Mouse (Mus musculus) forebrain, embryonic 10.5 days (tissue): Measurements from ENCODE around the gene Akap1. TPM values are rescaled to one million over a fixed set of nuclear protein-coding genes. Genes with fewer than 3 reads are reported as not detected.

Source experiments
- DNase-seq: peaks from one replicate; pipeline ENCODE4 v3.0.0-alpha.2; 2017; ENCODE audit warnings: low spot score; ENCODE audit errors: extremely low spot score
- H3K27ac ChIP-seq: fragments of 300-500 bp; sonication (generic); 2 replicates; pipeline ENCODE4 v1.5.1; 2016; ENCODE audit warnings: mild to moderate bottlenecking
- H3K27me3 ChIP-seq: fragments of 300-500 bp; sonication (generic); 2 replicates; pipeline ENCODE4 v1.6.1; 2016; ENCODE audit warnings: mild to moderate bottlenecking; ENCODE audit not compliant: poor library complexity, severe bottlenecking
- H3K36me3 ChIP-seq: fragments of 300-500 bp; sonication (generic); replicated peaks from 2 replicates; pipeline ENCODE4 v1.6.1; 2016; ENCODE audit warnings: mild to moderate bottlenecking, moderate library complexity
- H3K4me1 ChIP-seq: fragments of 300-500 bp; sonication (generic); 2 replicates; pipeline ENCODE4 v1.6.1; 2016
- H3K4me3 ChIP-seq: fragments of 300-500 bp; sonication (generic); 2 replicates; pipeline ENCODE4 v1.5.1; 2016; ENCODE audit warnings: mild to moderate bottlenecking, moderate library complexity
- H3K9me3 ChIP-seq: fragments of 300-500 bp; sonication (generic); 2 replicates; pipeline ENCODE4 v1.6.1; 2016; ENCODE audit warnings: mild to moderate bottlenecking, moderate library complexity
- WGBS: fragments of 180-500 bp; shearing (Covaris S2); methylation state at CpG from one replicate; pipeline ENCODE4 v1.1.7; 2016; 5-methylcytosine and 5-hydroxymethylcytosine counted together
- polyA plus RNA-seq: library from polyadenylated mRNA; unstranded; fragments of >200 nt; fragmentation: Nextera tagmentation; extraction: Ambion mirVana; gene quantifications from 2 replicates; pipeline ENCODE4 v1.2.1, GENCODE M21; 2016

The Akap1 gene
- polyA plus RNA-seq, 1 experiment from 2014 or later = 19.2 TPM

DNA sequence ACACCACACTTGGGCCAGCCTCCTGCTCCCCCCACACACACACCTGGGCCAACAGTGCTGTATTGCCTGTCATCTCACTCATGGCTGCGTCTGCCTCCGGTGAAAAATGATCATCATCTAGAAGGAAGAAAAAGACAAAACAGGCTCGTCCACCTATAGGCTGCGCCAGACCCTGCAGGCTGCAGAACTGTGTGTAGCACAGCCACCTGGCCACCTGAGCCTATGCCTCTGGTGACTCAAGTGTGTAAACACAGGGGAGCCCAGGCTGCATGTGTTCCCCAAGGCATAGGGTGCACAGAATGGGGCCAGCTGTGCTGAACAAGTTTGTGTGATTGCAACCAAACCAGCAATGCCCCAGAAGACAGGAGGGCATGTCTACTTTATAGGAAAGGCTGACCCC is 31.3 kb downstream of the Akap1 start:
- Histone ChIP-seq H3K27me3 (no peaks in the 10 kb centered on the region), H3K4me3 (no peak overlapping the region), H3K27ac (no peak overlapping the region), H3K36me3 (peaks cover 84% of the 10 kb centered on the region), H3K9me3 (no peaks in the 10 kb centered on the region), H3K4me1 (no peaks in the 10 kb centered on the region)
- WGBS = 96% methylated on average over 4 of the region's 4 CpGs
- no peak for DNase-seq

DNA sequence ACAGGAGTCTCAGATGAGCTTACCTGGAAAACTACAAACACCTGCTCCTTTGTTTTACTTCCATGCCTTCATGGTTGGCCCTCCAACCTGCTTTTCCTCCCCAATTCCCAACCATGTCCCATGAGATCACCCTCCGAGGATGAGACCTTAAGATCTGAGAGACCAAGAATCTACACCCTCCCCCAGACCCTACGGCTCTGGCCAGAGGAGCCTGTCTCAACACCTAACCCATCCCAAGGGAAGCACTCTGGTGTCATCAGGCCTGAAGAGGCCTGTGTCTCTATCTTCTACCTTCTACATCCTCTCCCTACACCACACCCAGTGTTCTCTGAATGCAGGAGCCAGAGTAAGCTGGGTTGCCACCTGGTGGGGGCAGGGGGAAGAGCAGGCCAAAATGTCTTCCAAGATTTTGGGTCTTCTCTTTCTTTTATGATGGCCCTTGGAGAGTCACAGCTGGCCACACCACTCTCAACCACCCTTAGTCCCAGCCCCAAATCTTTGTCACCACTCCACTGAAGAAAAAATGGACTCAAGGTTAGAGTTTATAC is 34.1 kb downstream of the Akap1 start:
- 98% methylated on average over 2 of the region's 2 CpGs for WGBS
- Histone ChIP-seq H3K27ac (no peak overlapping the region), H3K4me1 (no peaks in the 10 kb centered on the region), H3K9me3 (no peaks in the 10 kb centered on the region), H3K4me3 (no peak overlapping the region), H3K36me3 (peaks cover 58% of the 10 kb centered on the region), H3K27me3 (no peaks in the 10 kb centered on the region)
- DNase-seq = peak; percentile 33

DNA sequence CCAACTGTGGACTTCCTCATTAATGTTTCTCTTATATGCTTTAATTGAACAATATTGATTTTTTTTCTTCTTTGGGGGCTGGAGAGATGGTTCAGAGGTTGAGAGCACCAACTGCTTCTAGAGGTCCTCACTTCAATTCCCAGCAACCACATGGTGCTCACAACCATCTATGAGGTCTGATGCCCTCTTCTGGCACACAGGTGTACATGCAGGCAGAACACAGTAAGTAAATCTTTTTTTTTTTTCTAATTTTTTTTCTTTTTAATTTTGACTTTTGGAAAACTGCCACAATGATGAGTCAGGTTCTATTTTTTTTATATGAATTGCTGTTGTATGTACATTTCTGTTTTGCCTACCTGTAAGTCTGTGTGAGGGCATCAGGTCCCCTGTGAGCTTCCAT is 35.9 kb downstream of the Akap1 start:
- Histone ChIP-seq H3K27me3 (no peaks in the 10 kb centered on the region), H3K27ac (no peak overlapping the region), H3K4me3 (no peak overlapping the region), H3K9me3 (no peaks in the 10 kb centered on the region), H3K36me3 (peaks cover 40% of the 10 kb centered on the region), H3K4me1 (no peaks in the 10 kb centered on the region)
- DNase-seq = no peak

DNA sequence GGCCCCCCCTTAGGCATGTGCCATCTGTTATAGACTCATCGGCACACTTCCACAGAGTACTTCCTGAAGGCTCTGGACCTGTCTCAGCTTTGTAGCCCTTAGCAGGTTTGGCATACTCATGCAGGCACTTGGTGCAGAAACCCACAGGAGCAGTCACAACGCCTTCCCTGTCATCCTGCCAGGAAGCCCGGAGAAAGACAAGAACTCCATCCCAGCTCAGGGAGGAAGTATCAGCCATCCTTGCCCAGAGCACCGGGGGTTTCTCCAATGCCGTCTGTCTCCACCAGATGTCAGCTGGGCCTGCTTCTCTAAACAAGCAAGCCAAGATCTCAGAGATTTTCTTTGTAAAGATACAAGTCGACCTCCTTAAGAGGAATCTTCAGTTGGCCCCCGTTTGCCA is 38.5 kb downstream of the Akap1 start:
- no peak for DNase-seq
- Histone ChIP-seq H3K27ac (no peak overlapping the region), H3K4me1 (peaks cover 23% of the 10 kb centered on the region), H3K9me3 (no peaks in the 10 kb centered on the region), H3K27me3 (peaks cover 18% of the 10 kb centered on the region), H3K4me3 (no peak overlapping the region), H3K36me3 (peaks cover 14% of the 10 kb centered on the region)
- 69% methylated on average over 7 of the region's 7 CpGs for WGBS

DNA sequence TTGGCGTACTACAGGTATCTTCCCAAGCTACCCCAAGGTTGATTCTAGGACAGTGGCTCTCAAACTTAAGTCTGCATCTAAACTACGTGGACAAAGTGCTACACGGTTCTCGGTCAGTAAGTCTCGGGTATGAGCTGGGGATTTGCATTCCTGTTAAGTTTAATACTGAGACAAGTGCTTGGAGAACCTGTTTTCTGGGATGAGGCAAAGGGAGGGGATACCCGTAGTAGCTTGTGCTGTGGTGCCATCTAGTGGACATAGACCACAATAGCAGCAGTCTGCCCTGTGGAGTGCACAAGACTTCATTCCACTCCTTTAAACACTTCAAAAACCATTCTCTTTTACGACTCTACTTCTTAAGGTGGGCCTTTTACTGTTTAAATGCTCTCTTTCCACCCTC is 41.4 kb downstream of the Akap1 start:
- peak; percentile 80 for DNase-seq
- WGBS = 3% methylated on average over 7 of the region's 7 CpGs
- H3K27ac ChIP-seq = no peak overlapping the region
- peak overlapping the region; percentile 45 for H3K4me3 ChIP-seq
- H3K27me3 ChIP-seq = peaks cover 28% of the 10 kb centered on the region
- H3K4me1 ChIP-seq = peaks cover 38% of the 10 kb centered on the region
- no peaks in the 10 kb centered on the region for H3K36me3 ChIP-seq
- H3K9me3 ChIP-seq = no peaks in the 10 kb centered on the region

DNA sequence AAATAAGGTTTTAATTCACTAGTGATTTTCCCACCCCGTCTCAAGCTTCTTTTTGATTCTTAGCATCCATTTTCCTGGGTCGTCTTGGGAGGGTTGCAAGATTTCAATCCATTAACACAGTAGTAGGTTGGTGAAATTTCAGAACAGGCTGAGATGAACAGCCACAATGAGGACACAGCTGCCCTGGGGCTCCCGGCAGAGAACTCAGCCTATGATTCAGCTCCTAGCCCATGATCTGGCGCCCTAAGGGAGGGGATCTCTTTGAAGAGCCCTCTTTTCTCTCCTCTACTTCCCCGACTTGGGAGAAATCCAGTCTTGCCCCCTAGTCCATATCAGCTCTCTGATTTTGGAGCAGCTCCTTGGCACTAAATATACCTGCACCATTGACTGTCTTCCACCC is 41.9 kb downstream of the Akap1 start:
- Histone ChIP-seq H3K4me3 (peak overlapping the region; percentile 45), H3K9me3 (no peaks in the 10 kb centered on the region), H3K4me1 (peaks cover 42% of the 10 kb centered on the region), H3K36me3 (no peaks in the 10 kb centered on the region), H3K27me3 (peaks cover 28% of the 10 kb centered on the region), H3K27ac (no peak overlapping the region)
- DNase-seq = peak; percentile 27
- 24% methylated on average over 5 of the region's 5 CpGs for WGBS

DNA sequence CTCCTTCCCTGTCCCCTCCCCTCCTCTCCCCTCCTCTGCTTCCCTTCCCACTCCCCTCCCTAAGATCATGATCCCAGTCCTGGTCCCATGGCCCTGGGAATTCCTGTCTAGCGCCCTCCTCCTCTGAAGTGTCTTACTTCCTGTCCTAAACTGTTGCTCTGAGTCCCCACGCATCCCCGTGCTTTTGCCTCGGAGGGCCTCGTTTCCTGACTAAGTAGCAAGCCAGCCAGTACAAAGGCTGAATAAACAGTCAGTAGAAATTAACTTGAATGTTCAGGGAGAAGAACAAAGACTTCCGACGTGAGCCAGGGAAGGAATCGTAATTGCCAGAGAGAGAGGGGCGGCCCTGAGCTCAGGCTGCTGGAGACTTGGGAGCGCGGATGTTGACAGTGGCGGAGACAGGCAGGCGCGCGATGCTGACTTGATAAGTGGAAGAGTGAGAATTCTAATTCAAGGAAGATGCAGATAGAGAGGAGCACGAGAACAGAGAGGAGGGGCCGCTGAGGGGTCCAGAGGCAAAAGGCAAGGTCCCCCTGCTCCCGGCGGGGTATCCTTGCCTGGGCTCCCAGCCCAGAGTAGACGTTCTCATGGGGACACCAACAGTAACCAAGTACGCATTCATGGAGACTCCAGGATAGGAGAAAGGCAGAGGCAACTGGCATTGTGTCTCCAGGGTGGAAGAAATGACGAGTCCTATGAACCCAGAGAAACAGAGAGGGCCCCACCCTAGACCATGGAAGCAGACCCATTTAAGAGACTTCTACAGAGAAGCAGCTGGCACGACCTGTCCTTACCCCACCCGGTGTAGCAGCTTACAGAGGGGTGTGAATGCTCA is 43.4 kb downstream of the Akap1 start:
- Histone ChIP-seq H3K9me3 (no peaks in the 10 kb centered on the region), H3K27ac (peak overlapping the region; percentile 85), H3K4me3 (peak overlapping the region; percentile 32), H3K36me3 (no peaks in the 10 kb centered on the region), H3K4me1 (peaks cover 50% of the 10 kb centered on the region), H3K27me3 (peaks cover 28% of the 10 kb centered on the region)
- peak; percentile 54 for DNase-seq
- 8% methylated on average over 24 of the region's 24 CpGs for WGBS

DNA sequence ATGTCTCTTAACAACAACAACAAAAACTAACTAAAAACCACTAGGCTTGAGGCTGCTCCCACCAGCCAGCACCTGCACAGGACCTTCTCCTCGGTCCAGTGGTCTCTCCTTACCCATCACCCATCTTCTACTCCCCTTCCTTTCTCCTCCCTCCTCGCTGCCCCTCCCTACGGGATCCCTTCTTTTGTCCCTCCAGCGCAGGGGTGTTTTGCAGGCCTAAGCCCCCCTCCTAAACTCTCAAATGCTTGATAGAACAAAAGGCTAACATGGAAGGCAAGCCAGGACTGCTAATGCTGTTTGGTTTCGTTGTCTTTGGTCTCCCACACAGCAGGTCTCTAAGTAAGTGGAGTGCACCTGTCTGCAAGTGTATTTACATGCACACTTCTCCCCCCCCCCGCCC is 44.1 kb downstream of the Akap1 start:
- peaks cover 50% of the 10 kb centered on the region for H3K4me1 ChIP-seq
- H3K4me3 ChIP-seq = peak overlapping the region; percentile 32
- H3K36me3 ChIP-seq = no peaks in the 10 kb centered on the region
- WGBS = 9% methylated on average over 6 of the region's 6 CpGs
- peak; percentile 21 for DNase-seq
- peaks cover 28% of the 10 kb centered on the region for H3K27me3 ChIP-seq
- peak overlapping the region; percentile 85 for H3K27ac ChIP-seq
- no peaks in the 10 kb centered on the region for H3K9me3 ChIP-seq

DNA sequence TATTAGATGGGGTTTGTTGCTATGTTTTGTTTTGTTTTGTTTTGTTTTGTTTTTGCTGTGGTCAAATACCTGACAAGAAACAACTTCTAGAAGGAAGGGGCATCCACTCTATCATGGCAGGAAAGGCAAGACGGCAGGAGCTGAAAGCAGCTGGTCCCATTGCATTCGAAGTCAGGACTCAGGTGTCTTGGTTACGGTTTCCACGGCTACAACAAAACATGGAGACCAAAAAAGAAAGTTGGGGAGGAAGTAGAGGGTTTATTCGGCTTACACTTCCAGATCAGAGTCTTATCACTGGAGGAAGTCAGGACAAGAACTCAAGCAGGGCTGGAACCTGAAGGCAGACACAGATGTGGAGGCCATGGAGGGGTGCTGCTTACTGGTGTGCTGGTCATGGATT is 47.3 kb downstream of the Akap1 start:
- H3K4me3 ChIP-seq = no peak overlapping the region
- no peak for DNase-seq
- 0 out of 2 replicates have a peak overlapping the region, but pooled peaks have one; percentile 15 for H3K27ac ChIP-seq
- WGBS = 85% methylated on average over 5 of the region's 5 CpGs
- no peaks in the 10 kb centered on the region for H3K36me3 ChIP-seq
- no peaks in the 10 kb centered on the region for H3K9me3 ChIP-seq
- H3K27me3 ChIP-seq = peaks cover 21% of the 10 kb centered on the region
- H3K4me1 ChIP-seq = peaks cover 43% of the 10 kb centered on the region

DNA sequence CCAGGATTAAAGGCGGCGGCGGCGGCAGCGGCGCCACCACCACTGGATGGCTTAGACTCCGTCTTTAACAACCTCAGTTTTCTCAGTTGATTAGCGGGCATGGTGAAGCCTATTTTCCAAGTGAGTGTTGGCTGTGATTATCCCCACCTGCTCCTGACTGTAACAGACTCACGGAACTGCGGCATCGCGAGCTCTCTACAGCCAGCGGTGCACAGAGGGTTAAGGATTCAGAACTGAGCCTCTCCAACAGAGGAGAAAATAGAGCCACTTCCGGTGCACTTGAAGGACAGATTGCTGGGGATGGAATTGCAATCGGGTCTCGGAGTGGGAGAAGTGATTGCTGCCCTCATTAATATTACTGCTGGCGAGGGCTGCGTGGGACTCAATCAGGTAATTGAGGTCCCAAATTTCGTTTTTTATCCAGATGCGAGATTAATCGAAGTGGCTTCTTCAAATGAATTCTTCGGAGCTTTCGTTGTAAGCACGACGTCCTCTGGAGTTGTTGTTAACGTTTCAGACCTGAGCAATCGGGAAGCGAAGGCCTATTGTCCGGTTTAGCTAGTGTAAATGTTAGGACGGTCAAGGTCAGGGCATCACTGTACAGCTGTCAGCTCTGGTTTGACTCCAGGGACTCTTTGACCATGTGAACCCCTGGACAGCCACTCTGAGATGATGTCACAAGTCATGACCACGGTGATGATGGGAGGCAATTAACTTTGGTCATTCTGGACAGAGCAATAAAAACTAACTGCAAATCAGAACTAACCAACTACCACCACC is 61.0 kb downstream of the Akap1 start:
- Histone ChIP-seq H3K27ac (peak overlapping the region; percentile 66), H3K4me3 (peak overlapping the region; percentile 35), H3K36me3 (no peaks in the 10 kb centered on the region), H3K4me1 (peaks cover 10% of the 10 kb centered on the region), H3K9me3 (no peaks in the 10 kb centered on the region), H3K27me3 (0 out of 2 replicates have a peak, but pooled peaks cover 5% of the 10 kb centered on the region)
- DNase-seq = no peak
- 67% methylated on average over 31 of the region's 31 CpGs for WGBS

DNA sequence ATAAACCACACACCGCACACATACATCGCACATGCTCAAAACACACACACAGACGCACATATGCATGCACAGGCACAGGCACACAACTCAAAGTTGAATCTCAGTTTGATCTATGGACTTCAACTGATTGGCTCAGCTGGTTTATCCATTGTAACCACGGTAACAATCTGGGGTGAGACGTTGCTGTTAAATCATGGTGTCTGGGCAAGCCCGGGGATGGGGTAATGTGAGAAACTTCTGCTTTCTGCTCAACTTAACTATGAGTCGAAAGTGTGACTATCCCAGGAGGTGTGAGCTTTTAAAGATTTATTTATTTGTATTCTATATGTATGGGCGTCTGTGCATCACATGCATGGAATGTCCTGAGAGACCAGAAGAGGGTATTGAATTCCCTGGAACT is 68.2 kb downstream of the Akap1 start:
- H3K4me3 ChIP-seq = no peak overlapping the region
- no peaks in the 10 kb centered on the region for H3K27me3 ChIP-seq
- WGBS = 94% methylated on average over 8 of the region's 8 CpGs
- H3K27ac ChIP-seq = no peak overlapping the region
- H3K9me3 ChIP-seq = 0 out of 2 replicates have a peak, but pooled peaks cover 6% of the 10 kb centered on the region
- H3K36me3 ChIP-seq = no peaks in the 10 kb centered on the region
- DNase-seq = no peak
- no peaks in the 10 kb centered on the region for H3K4me1 ChIP-seq

DNA sequence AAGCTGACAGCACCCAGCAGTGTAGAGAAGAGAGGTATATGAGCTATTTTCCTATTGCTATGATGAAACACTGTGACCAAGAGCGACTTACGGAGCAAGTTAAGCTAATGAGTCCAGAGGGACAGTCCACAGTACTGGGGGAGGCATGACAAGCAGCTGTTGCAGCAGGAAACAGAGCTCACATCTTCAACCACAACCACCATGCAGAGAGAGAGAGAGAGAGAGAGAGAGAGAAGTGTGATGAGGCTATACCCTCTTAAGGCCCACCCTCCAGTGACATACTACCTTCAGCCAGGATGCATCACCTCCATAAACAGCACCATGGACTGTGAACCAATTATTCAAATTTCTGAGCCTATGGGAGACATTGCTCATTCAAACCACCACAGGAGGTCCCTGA is 74.5 kb downstream of the Akap1 start:
- Histone ChIP-seq H3K9me3 (no peaks in the 10 kb centered on the region), H3K27me3 (no peaks in the 10 kb centered on the region), H3K36me3 (no peaks in the 10 kb centered on the region), H3K4me1 (no peaks in the 10 kb centered on the region), H3K27ac (no peak overlapping the region), H3K4me3 (no peak overlapping the region)
- 84% methylated on average over 2 of the region's 2 CpGs for whole genome bisulfite sequencing
- DNase-seq = no peak

DNA sequence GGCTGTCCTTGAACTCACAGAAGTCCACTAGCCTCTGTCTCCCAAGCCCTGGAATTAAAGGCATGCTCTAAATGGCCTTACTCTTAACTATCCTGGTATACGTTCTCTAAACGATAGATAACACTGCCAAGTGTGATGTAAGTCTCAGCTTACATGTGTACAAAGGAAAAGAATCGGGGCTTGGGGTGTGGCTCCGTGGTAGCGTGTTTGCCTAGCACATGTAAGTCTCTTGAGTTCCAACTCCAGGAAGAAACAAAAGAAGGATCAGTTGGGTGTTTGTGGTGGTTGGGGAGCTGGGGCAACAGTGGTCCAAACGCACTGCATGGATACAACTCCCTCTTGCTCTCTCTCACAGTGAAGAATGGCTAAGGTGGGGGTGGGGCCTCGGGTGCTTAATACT is 77.6 kb downstream of the Akap1 start:
- 92% methylated on average over 7 of the region's 7 CpGs for WGBS
- no peak for DNase-seq
- no peaks in the 10 kb centered on the region for H3K27me3 ChIP-seq
- H3K4me3 ChIP-seq = no peak overlapping the region
- H3K27ac ChIP-seq = no peak overlapping the region
- H3K36me3 ChIP-seq = no peaks in the 10 kb centered on the region
- H3K4me1 ChIP-seq = no peaks in the 10 kb centered on the region
- H3K9me3 ChIP-seq = no peaks in the 10 kb centered on the region
